Mouse (Mus musculus) lung, adult 2 months (tissue): ENCODE results near the gene Gm12185.
"Not testable (repeated sequence)": the region's sequence is repeated elsewhere in the genome, so short reads cannot be mapped to it uniquely, and the experiment has no call there.

ENCODE experiments used
- CTCF ChIP-seq: fragments of 200-500 bp; IDR thresholded peaks from 2 replicates; pipeline ENCODE4 v1.5.1; 2011; ENCODE audit warnings: mild to moderate bottlenecking, low read length, control low read depth; ENCODE audit not compliant: insufficient read depth
- POLR2A ChIP-seq: fragments of 200-500 bp; IDR thresholded peaks from 2 replicates; pipeline ENCODE4 v1.6.1; 2011; ENCODE audit warnings: low read depth, mild to moderate bottlenecking, control low read depth, low read length, borderline replicate concordance; ENCODE audit errors: extremely low read depth

- not testable (repeated sequence) for TF ChIP-seq CTCF, POLR2A
Measured at GRCm38 (mm10) chr11:48980052-48980451, 12.0 kb downstream of the Gm12185 start.
